Mouse (Mus musculus): ENCODE measurements around the gene Ube4b. TPM values are rescaled to one million over a fixed set of nuclear protein-coding genes. Genes with fewer than 3 reads are reported as not detected.

Gene Ube4b
- 27.6 TPM for polyA plus RNA-seq (2014; fragmentation: Illumina TruSeq; extraction: RNeasy Lipid Tissue Mini Kit (QIAGEN cat#74804); ENCODE audit: low read depth, low replicate concordance)

GRCm38 (mm10) chr4:149426325-149427199 is at the start of gene Ube4b:
TSS of gene Ube4b (minus strand) at chr4:149426749.

GRCm38 (mm10) chr4:149454879-149455278 is 28.3 kb upstream of the Ube4b start, which contains the start of gene Rbp7:
TSS of gene Rbp7 (minus strand) at chr4:149454978.

GRCm38 (mm10) chr4:149307596-149308490 is 118.7 kb downstream of the Ube4b start, which contains the start of gene Kif1b:
TSS of gene Kif1b (minus strand) at chr4:149307693.

Other genes starting within 250 kb of the Ube4b start
- gene Kif1b, start 119.1 kb downstream of the Ube4b start, polyA plus RNA-seq (2014; fragmentation: Illumina TruSeq; extraction: RNeasy Lipid Tissue Mini Kit (QIAGEN cat#74804); ENCODE audit: low read depth, low replicate concordance) = 67.2 TPM
- 3.6 TPM for gene Rbp7, start 28.2 kb upstream of the Ube4b start, polyA plus RNA-seq (2014; fragmentation: Illumina TruSeq; extraction: RNeasy Lipid Tissue Mini Kit (QIAGEN cat#74804); ENCODE audit: low read depth, low replicate concordance)
- not detected for gene Tmem274, start 50.6 kb upstream of the Ube4b start, polyA plus RNA-seq (2014; fragmentation: Illumina TruSeq; extraction: RNeasy Lipid Tissue Mini Kit (QIAGEN cat#74804); ENCODE audit: low read depth, low replicate concordance)
- 5.4 TPM for gene Nmnat1, start 58.5 kb upstream of the Ube4b start, polyA plus RNA-seq (2014; fragmentation: Illumina TruSeq; extraction: RNeasy Lipid Tissue Mini Kit (QIAGEN cat#74804); ENCODE audit: low read depth, low replicate concordance)
- 33.8 TPM for gene Lzic, start 58.5 kb upstream of the Ube4b start, polyA plus RNA-seq (2014; fragmentation: Illumina TruSeq; extraction: RNeasy Lipid Tissue Mini Kit (QIAGEN cat#74804); ENCODE audit: low read depth, low replicate concordance)
- 9.5 TPM for gene Ctnnbip1, start 91.5 kb upstream of the Ube4b start, polyA plus RNA-seq (2014; fragmentation: Illumina TruSeq; extraction: RNeasy Lipid Tissue Mini Kit (QIAGEN cat#74804); ENCODE audit: low read depth, low replicate concordance)
- 27.0 TPM for gene Clstn1, start 159.7 kb upstream of the Ube4b start, polyA plus RNA-seq (2014; fragmentation: Illumina TruSeq; extraction: RNeasy Lipid Tissue Mini Kit (QIAGEN cat#74804); ENCODE audit: low read depth, low replicate concordance)

Data from sigmoid colon, adult 10 weeks (tissue).